Mouse (Mus musculus) urinary bladder, adult 2 months (tissue): ENCODE results near the gene Gm14327. TPM values are rescaled to one million over a fixed set of nuclear protein-coding genes. Genes with fewer than 3 reads are reported as not detected.
"Not testable (repeated sequence)": the region's sequence is repeated elsewhere in the genome, so short reads cannot be mapped to it uniquely, and the experiment has no call there.

ENCODE experiments used
- DNase-seq: peaks from one replicate; pipeline ENCODE4 v3.0.0; 2022; ENCODE audit warnings: low spot score
- polyA plus RNA-seq: library from polyadenylated mRNA; depleted of rRNA; stranded (reverse); fragments of >200 nt; gene quantifications from 2 replicates; pipeline ENCODE4 v1.2.3, GENCODE M21; 2012; rRNA removed

Gene Gm14327
- 4.3 and 6.3 TPM in 2 replicates for polyA plus RNA-seq

- DNase-seq = not testable (repeated sequence)
Observed at GRCm38 (mm10) chr2:177897046-177897578, at the start of gene Gm14327. Gene Gm14327 (plus strand): TSS chr2:177897096.

GRCm38 (mm10) chr2:177862254-177862653 is 34.6 kb upstream of the Gm14327 start:
- DNase-seq = not testable (repeated sequence)

GRCm38 (mm10) chr2:177887743-177888142 is 9.2 kb upstream of the Gm14327 start:
- not testable (repeated sequence) for DNase-seq

DNA sequence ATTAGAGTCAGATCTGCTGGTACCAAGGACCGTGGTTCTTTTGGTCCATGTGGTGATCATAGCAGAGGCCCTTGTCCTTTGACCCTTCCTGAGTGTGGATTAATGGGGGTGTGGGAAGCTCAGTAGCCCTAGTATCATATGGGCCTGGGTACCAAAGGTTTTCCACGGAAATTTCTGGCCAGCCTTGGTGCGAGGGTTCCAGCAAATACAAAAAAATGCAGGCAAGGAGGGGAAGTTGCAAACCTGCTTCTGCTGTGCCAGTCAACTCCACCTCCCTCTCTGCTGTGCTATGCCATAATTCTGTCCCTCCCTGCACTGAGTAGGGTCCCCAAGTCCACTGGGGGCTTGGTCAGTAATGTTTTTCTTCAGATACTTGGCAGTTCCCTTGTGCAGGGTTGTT is 1.3 kb downstream of the Gm14327 start:
- not testable (repeated sequence) for DNase-seq

GRCm38 (mm10) chr2:177903276-177903675 is 6.4 kb downstream of the Gm14327 start:
- not testable (repeated sequence) for DNase-seq

- not testable (repeated sequence) for DNase-seq
Observed at GRCm38 (mm10) chr2:177925563-177926103, 28.7 kb downstream of the Gm14327 start, which contains the start of gene Zfp972. Gene Zfp972 (minus strand): TSS chr2:177925613.

Other genes with a start within 250 kb of the Gm14327 start
- 11.1 and 14.1 TPM in 2 replicates for gene Gm14322, start 137.8 kb upstream of the Gm14327 start, polyA plus RNA-seq
- gene Gm14325, start 56.8 kb upstream of the Gm14327 start, polyA plus RNA-seq = 62.3 and 71.5 TPM in 2 replicates
- gene Zfp972, start 28.5 kb downstream of the Gm14327 start, polyA plus RNA-seq = 1.2 and 1.6 TPM in 2 replicates
- 14.4 and 17.6 TPM in 2 replicates for gene Gm14326, start 60.2 kb downstream of the Gm14327 start, polyA plus RNA-seq
- gene Zfp971, start 126.2 kb downstream of the Gm14327 start, polyA plus RNA-seq = 9.1 and 9.3 TPM in 2 replicates
- gene Zfp931, start 181.4 kb downstream of the Gm14327 start, polyA plus RNA-seq = 13.0 and 13.5 TPM in 2 replicates
- 0.66 and 1.6 TPM in 2 replicates for gene Phactr3, start 221.9 kb downstream of the Gm14327 start, polyA plus RNA-seq